Mouse (Mus musculus) intestine, embryonic 14.5 days (tissue): ENCODE data around the gene Anxa5. TPM values are rescaled to one million over a fixed set of nuclear protein-coding genes. Genes with fewer than 3 reads are reported as not detected.

ENCODE experiments used
- ATAC-seq: fragments of 200-750 bp; cut with Nextera tagmentation; replicated peaks from 2 replicates; pipeline ENCODE4 v1.8.0; 2017; ENCODE audit warnings: low read depth, moderate number of reproducible peaks, moderate TSS enrichment, moderate library complexity; ENCODE audit not compliant: low FRiP score, low TSS enrichment
- DNase-seq: peaks from one replicate; pipeline ENCODE4 v3.0.0-alpha.2; 2018; ENCODE audit warnings: low spot score
- H3K27ac ChIP-seq: fragments of 300-500 bp; sonication (generic); 2 replicates; pipeline ENCODE4 v1.5.1; 2014; ENCODE audit warnings: low read depth, mild to moderate bottlenecking, control low read depth
- H3K27me3 ChIP-seq: fragments of 300-500 bp; sonication (generic); replicated peaks from 2 replicates; pipeline ENCODE4 v1.6.1; 2014; ENCODE audit warnings: low read length, control low read depth; ENCODE audit not compliant: control insufficient read depth, insufficient read depth
- H3K36me3 ChIP-seq: fragments of 300-500 bp; sonication (generic); 2 replicates; pipeline ENCODE4 v1.6.1; 2014; ENCODE audit warnings: low read length, control low read depth; ENCODE audit not compliant: control insufficient read depth, insufficient read depth
- H3K4me1 ChIP-seq: fragments of 300-500 bp; sonication (generic); replicated peaks from 2 replicates; pipeline ENCODE4 v1.6.1; 2014; ENCODE audit warnings: low read length, control low read depth, mixed read lengths; ENCODE audit not compliant: control insufficient read depth, insufficient read depth
- H3K4me2 ChIP-seq: fragments of 300-500 bp; sonication (generic); 2 replicates; pipeline ENCODE4 v1.6.1; 2014; ENCODE audit warnings: low read length
- H3K4me3 ChIP-seq: fragments of 300-500 bp; sonication (generic); 2 replicates; pipeline ENCODE4 v1.5.1; 2014; ENCODE audit warnings: low read depth, low read length, control low read depth, mixed read lengths
- H3K9ac ChIP-seq: fragments of 300-500 bp; sonication (generic); 2 replicates; pipeline ENCODE4 v1.6.1; 2014; ENCODE audit warnings: mild to moderate bottlenecking, low read length
- H3K9me3 ChIP-seq: fragments of 300-500 bp; sonication (generic); 2 replicates; pipeline ENCODE4 v1.6.1; 2016; ENCODE audit warnings: low read length, control low read depth; ENCODE audit not compliant: control insufficient read depth
- WGBS: fragments of 180-500 bp; shearing (Covaris S2); extraction: QIAGEN DNeasy Blood & Tissue Kit; methylation state at CpG from one replicate; pipeline ENCODE4 v1.1.7; 2014; 5-methylcytosine and 5-hydroxymethylcytosine counted together
- polyA plus RNA-seq: library from polyadenylated mRNA; unstranded; fragments of >200 nt; fragmentation: Nextera tagmentation; extraction: Ambion mirVana; gene quantifications from 2 replicates; pipeline ENCODE4 v1.2.1, GENCODE M21; 2014

The Anxa5 gene
- polyA plus RNA-seq, 1 experiment from 2014 or later: 240 TPM

DNA sequence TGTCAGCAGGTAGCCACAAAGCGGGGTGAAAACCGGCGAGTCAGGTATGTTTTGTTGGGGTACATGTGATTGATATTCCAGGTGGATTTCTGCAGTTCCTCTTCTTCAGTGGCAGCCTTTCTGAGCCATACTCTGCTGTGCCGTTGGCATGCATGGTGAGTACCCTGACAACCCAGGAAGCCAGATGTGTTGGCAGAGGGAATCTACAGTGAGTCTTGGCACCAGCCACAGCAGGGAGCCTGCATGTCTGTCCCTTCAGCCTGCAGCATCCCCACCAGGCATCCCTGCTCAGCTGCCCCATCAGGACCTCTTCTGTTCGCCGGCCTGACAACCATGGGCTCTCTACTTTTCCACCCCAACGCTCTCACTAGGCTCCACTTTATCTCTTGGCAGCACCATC is 25.9 kb upstream of the Anxa5 start:
- H3K9ac ChIP-seq: no peak overlapping the region
- ATAC-seq (no peak), DNase-seq (no peak)
- no peaks in the 10 kb centered on the region for H3K27me3 ChIP-seq
- WGBS: 75% methylated on average over 7 of the region's 7 CpGs
- H3K4me2 ChIP-seq: no peak overlapping the region
- H3K27ac ChIP-seq: no peak overlapping the region
- H3K9me3 ChIP-seq: no peaks in the 10 kb centered on the region
- no peaks in the 10 kb centered on the region for H3K36me3 ChIP-seq
- H3K4me3 ChIP-seq: no peak overlapping the region
- H3K4me1 ChIP-seq: no peaks in the 10 kb centered on the region

DNA sequence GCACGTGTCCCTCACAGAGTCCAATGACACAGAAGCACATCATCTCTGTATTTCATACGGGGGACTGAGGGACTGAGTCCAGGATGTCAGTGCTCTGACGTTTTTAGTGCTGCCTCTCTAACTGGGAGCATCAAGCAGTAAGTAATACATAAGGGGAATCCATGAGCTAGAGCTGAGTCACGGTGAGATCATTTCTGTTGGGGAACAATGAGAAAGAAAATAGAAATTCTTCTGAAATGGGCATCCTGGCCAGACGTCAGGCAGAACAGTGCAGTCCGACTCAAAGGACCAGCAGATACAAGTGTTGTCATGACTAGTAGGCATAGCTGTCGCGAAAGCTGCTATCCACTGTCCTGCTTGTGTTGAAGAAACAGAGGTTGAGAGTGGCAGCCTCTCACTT is 25.3 kb upstream of the Anxa5 start:
- no peak for ATAC-seq
- no peak overlapping the region for H3K4me3 ChIP-seq
- no peaks in the 10 kb centered on the region for H3K4me1 ChIP-seq
- peak; percentile 20 for DNase-seq
- WGBS: 83% methylated on average over 8 of the region's 8 CpGs
- no peak overlapping the region for H3K27ac ChIP-seq
- H3K9ac ChIP-seq: no peak overlapping the region
- no peaks in the 10 kb centered on the region for H3K36me3 ChIP-seq
- H3K27me3 ChIP-seq: no peaks in the 10 kb centered on the region
- H3K9me3 ChIP-seq: no peaks in the 10 kb centered on the region
- no peak overlapping the region for H3K4me2 ChIP-seq

DNA sequence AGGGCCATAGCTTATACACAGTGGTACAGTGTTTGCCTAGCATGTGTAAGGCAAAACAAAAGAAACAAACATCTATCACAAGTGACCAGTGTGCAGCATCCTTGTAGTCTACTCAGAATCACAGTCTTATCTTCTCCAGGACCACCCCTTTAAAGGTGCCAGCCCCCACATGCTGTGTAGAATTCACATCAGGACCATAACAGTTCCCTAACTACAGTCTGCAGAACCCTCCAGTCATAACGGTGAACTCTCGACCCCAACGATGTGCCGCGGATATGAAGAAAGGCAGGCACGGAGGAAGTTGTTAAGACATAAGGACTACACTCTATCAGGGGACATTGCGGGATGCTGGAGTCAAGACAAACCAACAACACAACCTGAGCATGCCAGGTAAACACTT is 23.7 kb upstream of the Anxa5 start:
- Histone ChIP-seq H3K27ac (no peak overlapping the region), H3K27me3 (no peaks in the 10 kb centered on the region), H3K4me3 (no peak overlapping the region), H3K4me1 (no peaks in the 10 kb centered on the region), H3K36me3 (no peaks in the 10 kb centered on the region), H3K9ac (no peak overlapping the region), H3K9me3 (no peaks in the 10 kb centered on the region), H3K4me2 (no peak overlapping the region)
- ATAC-seq: no peak
- no peak for DNase-seq
- 93% methylated on average over 7 of the region's 7 CpGs for WGBS

DNA sequence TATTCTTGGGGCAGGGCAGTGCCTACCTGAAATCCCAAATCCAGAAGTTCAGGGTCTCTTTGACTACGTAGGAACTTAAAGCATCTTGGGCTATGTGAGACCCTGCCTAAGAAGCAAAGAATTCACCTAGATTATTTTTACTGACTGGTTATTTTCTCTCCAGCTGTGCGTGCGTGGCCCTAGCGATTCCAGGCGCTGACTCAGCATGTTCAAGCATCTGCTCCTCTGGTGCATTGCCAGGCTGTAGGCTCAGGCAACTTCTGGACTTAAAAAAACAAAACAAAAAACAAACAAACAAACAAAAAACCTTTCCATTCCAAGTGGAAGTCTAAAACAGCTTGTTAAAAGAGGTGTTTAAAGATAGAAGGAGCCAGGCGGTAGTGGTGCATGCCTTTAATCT is 22.5 kb upstream of the Anxa5 start:
- H3K27ac ChIP-seq: no peak overlapping the region
- no peaks in the 10 kb centered on the region for H3K27me3 ChIP-seq
- DNase-seq (no peak), ATAC-seq (no peak)
- no peaks in the 10 kb centered on the region for H3K4me1 ChIP-seq
- H3K9me3 ChIP-seq: no peaks in the 10 kb centered on the region
- 82% methylated on average over 6 of the region's 6 CpGs for WGBS
- no peaks in the 10 kb centered on the region for H3K36me3 ChIP-seq
- H3K4me2 ChIP-seq: no peak overlapping the region
- no peak overlapping the region for H3K9ac ChIP-seq
- H3K4me3 ChIP-seq: no peak overlapping the region

- Histone ChIP-seq H3K9me3 (no peaks in the 10 kb centered on the region), H3K27me3 (no peaks in the 10 kb centered on the region), H3K9ac (no peak overlapping the region), H3K4me3 (no peak overlapping the region), H3K4me1 (no peaks in the 10 kb centered on the region), H3K27ac (no peak overlapping the region), H3K36me3 (no peaks in the 10 kb centered on the region), H3K4me2 (no peak overlapping the region)
- ATAC-seq (peak; percentile 48; the same call in 1 of the 2 replicates), DNase-seq (peak; percentile 80)
- WGBS: 13% methylated on average over 14 of the region's 14 CpGs
These were observed 21.1 kb upstream of the Anxa5 start for GRCm38 (mm10) chr3:36496746-36497145.

DNA sequence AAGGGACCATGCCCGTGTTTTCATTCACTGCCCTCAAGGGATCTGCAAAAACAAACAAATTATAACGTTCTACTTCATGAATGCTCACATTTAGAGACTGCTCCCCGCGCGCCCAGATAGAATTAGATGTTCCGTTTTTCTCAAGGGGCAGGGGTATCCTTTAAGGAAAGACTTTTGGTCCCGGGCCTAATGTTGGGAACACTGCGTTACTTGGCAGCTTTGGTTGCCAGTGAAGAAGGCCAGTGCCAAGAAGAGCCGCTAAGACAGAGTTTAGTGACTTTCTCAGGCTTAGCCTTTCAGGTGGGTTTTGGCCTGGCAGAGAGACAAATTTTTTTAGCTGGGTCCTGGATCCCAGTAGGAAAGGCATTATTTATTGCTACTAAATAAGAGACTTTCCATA is 20.6 kb upstream of the Anxa5 start:
- Histone ChIP-seq H3K27ac (no peak overlapping the region), H3K4me2 (no peak overlapping the region), H3K9me3 (no peaks in the 10 kb centered on the region), H3K4me1 (no peaks in the 10 kb centered on the region), H3K9ac (no peak overlapping the region), H3K36me3 (no peaks in the 10 kb centered on the region), H3K27me3 (no peaks in the 10 kb centered on the region), H3K4me3 (no peak overlapping the region)
- ATAC-seq (no peak), DNase-seq (no peak)
- WGBS: 87% methylated on average over 9 of the region's 9 CpGs

DNA sequence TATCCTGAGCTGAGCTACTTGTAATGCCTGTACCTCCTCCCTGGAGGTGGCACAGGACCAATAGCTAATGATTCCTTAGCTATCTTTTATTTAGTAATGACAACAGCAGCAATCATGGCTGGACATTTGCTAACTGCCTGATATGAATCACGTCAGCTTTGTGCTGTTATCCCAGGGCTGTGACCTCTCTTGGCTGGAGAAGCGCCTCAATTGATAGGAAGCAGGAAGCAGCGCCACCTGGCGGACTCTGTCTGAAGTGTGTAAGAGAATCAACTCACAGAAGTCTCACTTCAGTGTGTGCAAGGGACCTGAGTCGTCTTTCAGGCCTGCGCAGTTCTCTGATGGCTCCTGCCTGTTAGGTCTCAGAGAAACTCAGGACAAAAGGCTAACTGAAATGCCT is 19.7 kb upstream of the Anxa5 start:
- ATAC-seq: peak; percentile 59; the same call in 1 of the 2 replicates

GRCm38 (mm10) chr3:36494613-36495012 is 18.9 kb upstream of the Anxa5 start:
- Histone ChIP-seq H3K4me1 (no peaks in the 10 kb centered on the region), H3K36me3 (no peaks in the 10 kb centered on the region), H3K27me3 (no peaks in the 10 kb centered on the region), H3K9ac (no peak overlapping the region), H3K27ac (no peak overlapping the region), H3K4me2 (no peak overlapping the region), H3K9me3 (no peaks in the 10 kb centered on the region), H3K4me3 (no peak overlapping the region)
- DNase-seq (no peak), ATAC-seq (no peak)
- WGBS: 87% methylated on average over 2 of the region's 2 CpGs

More for the DNA sequence above, 19.7 kb upstream of the Anxa5 start:
- DNase-seq: peak; percentile 94
- Histone ChIP-seq H3K9me3 (no peaks in the 10 kb centered on the region), H3K9ac (no peak overlapping the region), H3K4me1 (no peaks in the 10 kb centered on the region), H3K4me3 (no peak overlapping the region), H3K4me2 (0 out of 2 replicates have a peak overlapping the region, but pooled peaks have one; percentile 20), H3K27ac (no peak overlapping the region), H3K27me3 (no peaks in the 10 kb centered on the region), H3K36me3 (no peaks in the 10 kb centered on the region)
- 10% methylated on average over 6 of the region's 6 CpGs for WGBS

DNA sequence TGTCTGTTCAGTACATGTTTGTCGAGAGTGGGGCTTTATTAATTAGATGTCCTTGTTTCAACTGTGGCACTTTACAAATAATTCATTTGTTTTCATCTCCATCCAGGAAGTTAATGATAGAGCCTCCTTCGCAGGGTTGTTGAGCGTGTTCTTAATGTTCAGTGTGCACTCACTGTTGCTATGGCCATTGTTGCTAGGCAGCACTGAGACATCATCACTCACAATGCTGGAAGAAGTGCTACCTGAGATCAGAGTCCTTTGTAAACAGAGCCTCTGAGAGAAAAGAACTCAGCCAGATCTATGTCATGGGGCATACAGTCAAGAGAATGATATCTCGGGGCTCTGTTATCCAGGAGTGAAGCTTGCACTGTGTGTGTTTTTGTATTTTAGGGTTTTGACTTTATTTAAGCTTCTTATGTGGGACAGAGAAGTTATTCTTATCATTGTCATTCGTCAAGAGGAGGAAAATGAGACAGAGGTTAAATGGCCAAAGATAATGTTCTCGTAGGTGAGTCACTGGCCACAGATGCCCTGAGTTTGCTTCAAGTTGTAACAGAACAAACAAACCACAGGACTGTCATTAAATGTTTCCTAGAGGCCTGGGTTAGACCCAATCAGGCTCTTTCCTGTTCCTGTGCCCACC is 18.1 kb upstream of the Anxa5 start:
- Histone ChIP-seq H3K36me3 (no peaks in the 10 kb centered on the region), H3K4me3 (no peak overlapping the region), H3K4me1 (no peaks in the 10 kb centered on the region), H3K9me3 (no peaks in the 10 kb centered on the region), H3K4me2 (no peak overlapping the region), H3K27me3 (no peaks in the 10 kb centered on the region), H3K9ac (no peak overlapping the region), H3K27ac (no peak overlapping the region)
- DNase-seq: no peak
- ATAC-seq: no peak
- WGBS: 52% methylated on average over 6 of the region's 6 CpGs
